Mouse (Mus musculus): Measurements from ENCODE around the gene F12.

GRCm38 (mm10) chr13:55374206-55374924, 52.2 kb downstream of the F12 start:
- TF ChIP-seq POLR2A (IDR thresholded peaks at IDR 0.05; ENCODE audit: low read depth, low read length): no peak
- TF ChIP-seq MXI1 (IDR thresholded peaks at IDR 0.05; ENCODE audit: low read depth, low read length): no peak
- no peak for TF ChIP-seq CTCF (conservative IDR thresholded peaks at IDR 0.05 in 1 of 2, IDR thresholded peaks at IDR 0.05 in 1 of 2; ENCODE audit: low read depth in 2 of 2, low read length in 2 of 2)
- no peak for TF ChIP-seq TBP (conservative IDR thresholded peaks at IDR 0.05; ENCODE audit: low read depth, low read length)
- TF ChIP-seq JUN (IDR thresholded peaks at IDR 0.05; ENCODE audit: insufficient read depth, low read depth, low read length): no peak

Measured in CH12.LX (cell line).